Mouse (Mus musculus) retina, postnatal 1 day (tissue): Measurements from ENCODE around the gene Ucn.

ENCODE experiments used
- DNase-seq: peaks from one replicate; pipeline ENCODE4 v3.0.0-alpha.2; 2012

Gene Ucn

DNA sequence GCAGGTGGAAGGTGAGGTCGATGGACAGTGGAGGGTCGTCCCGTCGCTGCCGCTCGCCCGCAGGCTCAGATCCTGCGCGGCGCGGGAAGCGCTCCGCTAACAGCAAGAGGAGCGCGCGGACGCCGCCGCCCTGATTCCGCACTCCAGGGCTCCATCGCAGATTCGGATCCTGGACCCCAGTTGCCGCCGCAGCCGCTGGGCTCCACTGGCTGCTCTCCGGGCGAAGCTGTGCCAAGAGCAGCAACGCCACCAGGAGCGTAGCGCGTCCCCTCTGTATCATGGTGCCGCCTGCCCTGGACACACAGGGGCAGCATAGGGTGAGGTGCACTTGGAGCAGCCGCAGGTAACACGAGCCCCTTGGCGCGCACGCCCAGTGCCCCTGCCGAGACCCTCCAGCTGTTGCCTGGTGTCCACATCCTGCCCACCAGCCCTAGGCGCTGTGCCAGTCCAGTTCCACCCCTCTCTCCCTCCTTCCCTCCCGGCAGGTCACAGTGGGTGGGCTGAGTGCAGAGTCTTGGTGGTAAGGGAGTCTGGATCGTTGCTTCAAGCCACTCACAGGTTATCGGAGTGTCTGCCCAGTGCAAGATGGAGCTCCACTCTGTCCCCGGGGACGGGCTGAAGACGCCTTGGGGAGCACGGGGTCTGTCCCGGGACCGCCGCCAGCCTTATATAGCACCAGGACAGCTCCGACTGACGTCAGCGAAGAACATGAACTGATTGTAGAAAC lies at the start of gene Ucn:
Gene Ucn, minus strand, starts transcription at position 589 of the 727 bp plus-strand sequence.
- peak; percentile 27 for DNase-seq

DNA sequence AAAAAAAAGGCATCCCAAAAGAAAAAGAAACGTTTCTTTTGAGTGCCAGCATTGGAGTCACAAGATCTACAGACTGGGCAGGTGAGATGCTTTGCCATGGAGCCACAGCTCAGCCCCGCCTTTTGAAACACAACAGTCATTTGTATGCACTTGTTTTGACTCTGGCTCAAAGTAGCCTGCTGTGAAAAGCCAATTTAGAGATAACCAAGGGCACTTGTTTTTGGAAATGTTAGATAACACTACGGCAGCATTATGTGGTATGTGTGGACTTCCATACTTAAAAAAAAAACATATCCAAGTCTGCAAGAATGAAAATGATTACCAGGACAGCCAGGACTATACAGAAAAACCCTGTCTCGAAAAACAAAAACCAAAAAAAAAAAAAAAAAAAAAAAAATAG lies 45.0 kb upstream of the Ucn start:
- DNase-seq, result no peak

DNA sequence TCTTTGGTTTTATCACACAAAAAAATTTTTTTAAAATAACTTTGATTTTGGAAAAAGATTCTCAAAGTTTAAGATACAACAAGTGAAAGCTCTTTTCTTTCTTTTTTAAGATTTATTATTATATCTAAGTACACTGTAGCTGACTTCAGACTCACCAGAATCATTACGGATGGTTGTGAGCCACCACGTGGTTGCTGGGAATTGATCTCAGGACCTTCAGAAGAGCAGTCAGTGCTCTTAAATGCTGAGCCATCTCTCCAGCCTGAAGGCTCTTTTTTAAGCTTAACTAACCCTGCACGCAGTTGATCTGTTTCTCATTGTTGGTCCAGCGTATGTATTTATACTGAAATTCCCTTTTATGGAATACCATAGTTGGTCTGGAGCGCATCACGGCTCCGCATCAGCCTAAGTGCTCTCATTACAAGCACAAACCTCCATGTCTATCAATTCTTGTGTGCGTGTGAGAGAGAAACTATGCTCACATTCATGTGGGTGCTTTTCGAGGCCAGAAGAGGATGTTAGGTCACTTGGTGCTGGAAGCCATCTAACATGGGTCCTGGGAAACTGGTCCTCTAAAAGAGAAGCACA lies 42.6 kb upstream of the Ucn start:
- no peak for DNase-seq

DNA sequence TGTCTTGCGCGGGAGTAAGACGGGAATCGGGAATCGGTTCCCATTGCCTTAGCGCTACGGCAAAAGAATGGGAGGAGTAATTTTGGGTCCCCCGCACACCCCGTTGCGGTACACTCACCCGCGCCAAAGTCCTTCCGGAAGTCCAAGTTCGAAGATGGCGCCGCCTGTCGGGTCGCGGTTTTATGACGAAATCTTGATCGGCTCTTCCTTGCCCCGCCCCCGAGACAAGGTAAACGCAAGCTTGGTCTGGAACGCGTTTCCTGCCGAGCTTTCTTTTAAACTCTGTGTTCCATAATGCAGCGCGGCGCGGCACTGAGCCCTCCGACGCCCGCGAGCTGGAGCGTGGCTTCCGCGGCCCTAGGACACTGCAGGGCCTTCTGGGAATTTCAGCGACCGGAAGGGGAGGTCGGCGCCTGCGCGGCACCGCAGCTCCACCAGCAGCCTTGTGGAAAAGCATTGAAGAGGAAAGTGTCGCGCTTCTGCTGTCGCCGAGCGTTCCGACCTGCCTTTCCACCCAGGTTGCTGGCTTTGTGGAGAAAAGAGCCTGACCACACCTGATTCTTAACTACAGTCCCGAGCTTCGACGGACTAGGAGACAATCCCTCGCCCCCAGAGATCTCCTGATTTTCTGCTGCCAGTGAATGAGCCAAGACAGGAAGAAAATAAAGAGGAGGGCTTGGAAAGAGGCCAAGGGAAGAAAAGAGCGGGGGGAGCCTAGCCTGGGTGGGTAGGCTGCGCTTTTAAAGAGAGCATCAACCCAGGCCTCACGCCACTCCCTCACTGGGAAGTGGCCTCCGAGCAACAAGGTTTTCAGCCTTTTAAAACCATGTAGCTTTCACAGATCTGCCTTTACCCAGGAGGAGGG lies 41.4 kb upstream of the Ucn start, which contains the start of the genes Gm29609 and Gtf3c2:
Gene Gm29609, minus strand, starts transcription at position 146 of the 865 bp plus-strand sequence.
Gene Gtf3c2, minus strand, starts transcription at position 379 of the 865 bp plus-strand sequence.
- peak; percentile 98 for DNase-seq

DNA sequence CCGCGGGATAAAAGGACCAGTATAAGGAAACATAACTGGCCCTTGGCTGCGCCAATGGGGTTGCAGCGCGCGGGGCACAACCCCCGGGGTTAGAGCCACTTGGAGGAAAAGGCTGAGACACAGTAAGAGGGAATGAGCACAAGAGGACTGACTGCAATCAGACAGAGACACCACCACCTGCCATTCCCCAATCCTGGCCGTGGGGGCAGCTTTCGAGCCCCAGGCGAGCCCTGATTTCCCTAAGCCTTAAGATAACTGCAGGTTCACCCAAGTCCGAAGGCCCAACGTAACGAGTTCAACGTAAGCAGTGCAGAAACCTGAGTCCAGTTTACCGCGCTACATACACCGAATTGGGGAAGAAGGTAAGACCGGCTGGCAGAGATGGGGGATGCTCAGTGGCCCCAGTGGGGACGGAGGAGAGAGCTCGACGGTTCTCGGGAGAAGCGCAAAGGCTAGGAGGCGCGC lies 40.7 kb upstream of the Ucn start:
- DNase-seq, result no peak

DNA sequence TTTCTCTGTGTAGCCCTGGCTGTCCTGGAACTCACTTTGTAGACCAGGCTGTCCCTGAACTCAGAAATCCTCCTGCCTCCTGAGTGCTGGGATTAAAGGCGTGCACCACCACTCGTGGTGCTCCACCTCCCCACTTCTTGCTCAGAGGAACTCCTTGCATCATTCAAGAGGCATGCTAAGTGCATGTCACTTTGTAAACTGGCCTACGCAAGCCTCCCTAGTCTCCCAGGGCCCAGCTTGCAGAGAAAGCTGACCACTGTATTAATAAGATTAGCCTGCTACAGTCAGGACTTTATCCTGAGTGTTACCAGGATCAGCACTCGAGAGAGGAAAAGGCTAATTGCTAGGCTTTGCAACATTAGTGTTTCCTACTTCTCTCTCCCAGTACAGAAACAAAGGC lies 30.0 kb upstream of the Ucn start:
- peak; percentile 16 for DNase-seq

DNA sequence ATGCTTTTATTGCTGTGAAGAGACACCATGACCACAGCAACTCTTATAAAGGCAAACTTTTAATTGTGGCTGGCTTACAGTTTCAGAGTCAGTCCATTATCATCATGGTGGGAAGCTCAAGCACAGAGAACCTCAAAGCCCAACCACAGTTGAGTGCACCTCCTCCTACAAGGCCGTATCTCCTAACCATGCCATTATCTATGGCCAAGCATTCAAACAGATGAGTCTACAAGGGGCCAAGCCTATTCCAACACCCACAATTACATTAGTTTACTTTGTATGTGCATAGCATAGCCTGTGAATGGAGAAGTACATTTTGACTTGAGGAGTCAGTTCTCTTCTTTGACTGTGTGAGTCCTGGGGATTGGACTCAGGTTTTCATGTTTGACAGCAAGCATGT lies 26.2 kb upstream of the Ucn start:
- no peak for DNase-seq

DNA sequence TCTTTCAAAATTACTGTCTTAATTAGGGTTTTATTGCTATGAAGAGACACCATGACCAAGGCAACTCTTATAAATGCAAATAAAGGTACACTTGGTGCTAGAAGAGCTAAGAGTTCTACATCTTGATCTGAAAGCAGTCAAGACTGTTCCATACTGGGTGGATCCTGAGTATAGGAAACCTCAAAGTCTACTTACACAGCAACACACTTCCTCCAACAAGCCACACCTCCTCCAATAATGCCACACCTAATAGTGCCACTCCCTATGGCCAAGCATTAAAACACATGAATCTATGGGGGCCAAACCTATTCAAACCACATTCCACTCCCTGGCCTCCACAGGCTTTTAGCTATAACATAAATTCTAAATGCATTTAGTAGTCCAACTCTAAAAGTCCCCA lies 23.8 kb upstream of the Ucn start:
- DNase-seq, result no peak

DNA sequence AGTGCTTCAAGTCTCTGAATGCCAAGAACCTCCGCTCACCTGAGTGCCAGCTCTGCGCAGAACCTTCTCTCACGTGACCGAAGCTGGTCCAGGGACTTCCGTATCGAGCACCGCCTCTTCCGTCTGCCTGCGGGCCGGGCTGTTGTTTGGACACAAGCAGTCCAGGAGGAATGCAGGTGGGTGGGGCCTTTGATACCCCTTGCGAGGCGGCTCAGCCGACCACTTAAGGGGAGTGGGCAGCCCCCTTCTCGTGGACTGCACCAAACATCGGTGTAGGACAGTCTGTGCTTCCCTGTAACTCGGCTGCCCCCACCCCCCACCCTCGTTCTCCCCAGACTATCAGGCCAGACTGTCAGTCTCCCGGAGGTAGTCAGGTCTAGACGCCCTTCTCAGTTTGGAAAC lies 15.5 kb upstream of the Ucn start, which contains the start of gene Mpv17:
Gene Mpv17, minus strand, starts transcription at position 100 of the 402 bp plus-strand sequence.
- DNase-seq, result peak; percentile 89

DNA sequence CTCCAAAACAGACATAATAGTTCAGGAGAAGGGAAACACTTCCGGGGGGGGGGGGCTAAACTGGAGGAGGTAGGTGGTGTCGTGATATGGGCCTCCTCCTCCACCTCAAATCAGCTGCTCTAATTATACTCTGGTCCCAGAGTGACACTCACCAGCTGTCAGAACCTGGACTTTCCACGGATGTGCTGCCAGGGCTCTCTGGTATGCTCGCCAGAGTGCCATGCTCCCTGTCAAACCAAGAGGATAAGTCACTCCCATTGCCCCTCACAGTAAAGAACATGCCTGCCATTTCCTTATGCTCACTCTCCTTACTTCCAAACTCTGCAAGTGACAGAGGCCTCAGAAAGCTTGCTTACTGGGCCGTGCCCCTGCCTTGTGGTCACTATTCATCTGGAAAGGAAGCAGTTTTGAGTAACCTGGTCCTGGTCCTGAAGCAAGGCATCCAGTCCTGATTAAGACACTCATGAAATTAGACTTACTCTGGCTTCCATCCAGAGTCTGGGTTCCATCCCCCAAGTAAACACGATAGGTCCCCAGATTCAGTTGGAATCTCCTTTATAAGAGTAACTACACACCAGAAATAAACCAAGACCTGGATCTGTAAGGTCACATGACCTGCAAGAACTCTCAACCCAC lies 15.0 kb upstream of the Ucn start:
- no peak for DNase-seq

DNA sequence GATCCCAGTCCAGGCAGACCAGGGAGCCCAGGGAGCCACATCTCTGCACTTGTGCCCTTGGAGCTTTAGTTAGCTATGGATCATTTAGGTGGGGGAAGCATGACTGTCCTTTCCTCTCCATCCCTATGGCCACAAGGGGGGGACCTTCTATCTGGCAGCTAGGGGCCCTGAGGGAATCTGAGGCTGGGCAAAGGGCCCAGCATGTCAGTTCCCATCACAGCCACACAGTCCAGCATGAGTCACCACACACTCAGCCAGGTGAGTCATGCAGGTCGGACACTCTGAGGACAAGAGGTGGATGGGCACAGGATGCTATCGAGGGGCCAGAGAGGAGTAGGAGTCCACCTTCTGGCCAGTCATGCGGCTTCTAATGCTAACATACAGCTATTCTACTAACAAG lies 13.1 kb upstream of the Ucn start:
- DNase-seq, result no peak

DNA sequence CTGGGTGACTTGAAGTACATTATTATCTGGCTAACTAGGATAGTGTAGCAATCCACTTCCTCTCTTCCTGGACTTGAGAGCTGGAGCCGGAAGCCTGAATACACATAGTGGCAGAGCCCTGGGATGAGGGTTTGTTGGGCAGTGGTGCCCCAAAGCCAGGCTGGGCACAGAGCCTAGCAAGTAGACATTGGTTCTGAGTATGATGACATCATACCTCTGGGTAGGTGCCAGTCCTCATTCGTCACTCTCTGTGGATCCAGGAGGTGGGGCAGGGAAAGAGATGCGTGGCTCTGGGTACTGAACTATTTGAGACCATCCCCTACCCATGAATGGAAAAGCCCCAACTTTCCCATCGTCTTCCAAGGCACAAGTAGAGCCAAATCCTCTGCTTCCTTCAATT lies 11.2 kb upstream of the Ucn start:
- DNase-seq, result no peak

DNA sequence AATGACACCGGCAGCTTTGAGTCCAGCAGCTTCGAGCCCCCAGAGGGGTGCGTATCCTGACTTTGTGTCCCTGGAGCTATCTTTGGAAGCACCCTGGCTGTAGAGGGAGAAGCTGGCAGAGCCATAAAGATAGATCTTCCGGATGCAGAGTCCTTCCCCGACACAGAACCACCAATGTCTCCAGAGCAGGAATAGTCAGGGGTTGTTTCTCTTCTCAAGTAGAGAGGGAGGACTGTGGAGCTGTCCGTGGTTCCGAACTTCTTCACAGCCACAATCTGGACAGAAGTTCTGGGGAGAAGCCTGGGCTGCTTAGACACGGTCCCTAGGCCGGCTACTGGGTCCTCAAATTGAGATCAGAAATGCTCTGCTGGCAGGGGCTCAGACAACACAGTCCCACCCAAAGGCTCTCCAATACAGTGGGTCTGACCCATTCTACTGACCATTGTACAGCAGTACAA lies 368 bp upstream of the Ucn start:
- no peak for DNase-seq

DNA sequence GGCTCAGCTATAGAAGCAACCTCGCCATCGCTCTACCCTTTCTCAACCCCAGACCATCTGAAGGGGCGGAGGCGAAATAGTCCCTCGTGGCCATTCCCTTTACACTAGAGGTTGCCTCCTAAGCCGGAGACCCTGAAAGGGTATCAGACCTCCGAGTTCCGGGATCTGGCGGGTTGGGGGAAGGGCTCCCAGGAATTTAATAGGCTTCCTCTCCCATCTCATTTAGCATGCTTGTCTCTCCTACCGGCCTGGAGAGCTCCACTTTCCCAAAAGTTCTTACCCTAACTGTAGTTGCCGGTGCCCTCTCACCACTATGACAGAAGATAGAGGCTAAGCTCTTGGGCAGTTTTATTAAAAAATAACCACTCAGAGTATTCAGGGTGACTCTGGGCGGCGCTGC lies 971 bp downstream of the Ucn start:
- no peak for DNase-seq

DNA sequence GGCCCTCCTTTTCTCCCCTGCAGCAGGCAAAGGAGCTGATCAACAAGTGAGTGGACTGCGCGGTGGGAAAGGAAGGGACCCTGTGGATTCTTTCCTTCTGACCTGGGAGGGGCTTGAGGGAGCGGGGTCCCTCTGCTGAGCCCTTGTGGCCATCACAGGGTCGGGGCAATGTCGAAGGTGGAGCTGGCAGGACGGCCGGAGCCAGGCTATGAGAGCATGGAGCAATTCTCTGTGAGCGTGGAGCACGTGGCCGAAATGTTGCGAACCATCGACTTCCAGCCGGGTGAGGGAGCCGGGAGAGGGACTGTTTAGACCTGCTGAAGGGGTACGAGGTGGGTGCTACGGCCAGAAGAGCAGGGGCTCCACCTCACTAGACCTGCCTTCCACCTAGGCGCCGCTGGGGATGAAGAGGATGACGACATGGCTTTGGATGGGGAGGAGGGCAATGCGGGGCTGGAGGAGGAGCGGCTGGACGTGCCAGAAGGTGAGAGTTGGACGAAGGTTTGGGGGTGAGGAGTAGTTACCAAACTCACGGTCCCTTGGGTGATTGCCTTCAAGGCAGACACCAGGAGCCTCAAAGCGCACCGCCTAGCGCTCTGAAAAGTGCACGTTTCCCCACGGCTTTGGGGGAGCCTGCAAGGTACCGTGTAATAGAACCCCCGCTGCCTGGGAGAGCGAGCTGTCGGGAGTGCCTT lies 1.8 kb downstream of the Ucn start:
- DNase-seq, result no peak

DNA sequence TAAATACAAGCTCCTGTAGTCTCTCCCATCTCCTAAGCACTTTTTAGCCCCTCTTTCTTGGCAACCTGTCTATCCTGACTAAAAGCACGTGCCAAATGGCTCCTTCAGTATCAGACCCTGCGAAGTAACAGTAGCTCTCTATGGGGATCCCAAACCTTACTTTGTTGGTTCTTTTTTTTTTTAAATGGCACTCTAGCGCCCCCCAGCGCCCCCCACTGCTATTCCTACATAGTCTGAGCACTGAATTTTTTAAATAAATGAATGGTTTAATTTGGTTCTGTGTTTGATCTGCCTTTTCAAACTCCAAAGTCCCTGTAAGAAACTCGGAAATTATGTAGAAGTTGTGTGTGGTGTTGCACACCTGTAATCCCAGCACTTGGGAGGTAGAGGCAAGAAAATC lies 12.6 kb downstream of the Ucn start:
- no peak for DNase-seq

DNA sequence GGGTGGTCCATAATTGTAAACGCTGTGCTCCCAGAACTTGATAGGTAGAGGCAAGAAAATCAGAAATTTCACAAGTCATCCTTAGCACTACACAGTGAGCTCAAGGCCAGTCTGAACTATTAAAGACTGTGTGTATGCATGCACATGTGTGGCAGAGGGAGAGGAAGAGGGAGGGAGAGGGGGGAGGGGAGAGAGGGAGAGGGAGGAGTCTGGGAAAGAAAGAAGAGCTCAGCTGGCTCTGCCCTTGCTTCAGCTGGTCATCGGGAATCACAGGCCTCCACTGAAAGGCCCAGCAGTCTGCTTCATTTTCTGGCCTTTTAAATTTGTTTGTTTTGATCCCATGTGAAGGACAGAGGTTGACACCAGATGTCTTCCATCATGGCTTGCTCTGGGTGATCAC lies 15.1 kb downstream of the Ucn start:
- no peak for DNase-seq

DNA sequence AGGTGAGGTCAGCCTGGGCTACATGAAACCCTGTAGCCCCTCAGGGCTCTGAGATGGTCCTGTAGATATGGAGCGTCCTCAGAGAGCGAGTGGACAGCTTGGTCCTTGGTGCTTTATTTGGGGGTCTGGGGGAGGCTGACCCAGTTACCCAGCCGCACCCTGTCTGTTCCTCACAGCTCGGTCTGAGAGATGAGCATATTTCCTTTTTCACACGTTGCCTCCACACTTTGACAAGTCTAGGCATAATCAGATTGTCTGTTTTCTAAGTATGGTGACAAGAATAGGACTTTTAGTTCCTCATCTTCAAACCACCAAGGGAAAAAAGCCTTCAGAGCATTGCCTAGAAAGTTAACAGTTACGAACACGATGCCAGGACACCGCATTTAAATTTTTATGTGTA lies 17.5 kb downstream of the Ucn start:
- DNase-seq, result no peak

DNA sequence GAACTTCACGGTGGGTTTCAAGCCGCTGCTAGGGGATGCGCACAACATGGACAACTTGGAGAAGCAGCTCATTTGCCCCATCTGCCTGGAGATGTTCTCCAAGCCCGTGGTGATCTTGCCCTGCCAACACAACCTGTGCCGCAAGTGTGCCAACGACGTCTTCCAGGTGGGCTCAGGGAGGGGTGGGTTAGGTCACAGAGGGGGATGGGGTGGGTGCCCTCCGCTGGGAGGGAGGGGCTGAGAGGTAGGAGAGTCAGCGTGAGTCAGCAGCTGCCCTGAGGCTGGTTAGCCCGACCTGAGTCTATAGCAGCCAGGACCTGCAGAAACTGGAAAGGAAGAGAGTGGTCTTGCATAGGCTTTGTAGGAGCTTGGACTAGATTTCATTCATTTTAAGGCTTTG lies 21.7 kb downstream of the Ucn start:
- DNase-seq, result no peak

DNA sequence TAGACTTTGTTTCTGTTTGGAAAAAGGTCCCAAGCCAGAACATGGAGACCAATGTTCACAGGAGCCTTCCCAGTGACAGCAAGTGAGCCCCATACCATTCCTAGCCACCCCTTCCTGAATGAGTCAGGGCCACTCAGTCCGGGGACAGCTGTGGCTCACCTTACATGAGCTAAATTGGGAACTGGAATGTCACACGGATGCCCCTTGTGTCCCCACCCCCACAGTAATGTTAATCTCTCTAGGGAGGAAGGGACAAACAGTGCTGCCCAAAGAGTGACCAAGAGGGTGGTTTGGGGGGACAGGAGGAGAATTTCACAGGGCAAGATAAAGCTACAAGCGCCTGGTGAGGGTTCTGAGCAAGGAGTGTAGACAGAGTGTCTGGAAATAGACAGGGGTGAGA lies 22.3 kb downstream of the Ucn start, which contains the start of gene Trim54:
Gene Trim54, plus strand, starts transcription at position 359 of the 400 bp plus-strand sequence.
- no peak for DNase-seq

DNA sequence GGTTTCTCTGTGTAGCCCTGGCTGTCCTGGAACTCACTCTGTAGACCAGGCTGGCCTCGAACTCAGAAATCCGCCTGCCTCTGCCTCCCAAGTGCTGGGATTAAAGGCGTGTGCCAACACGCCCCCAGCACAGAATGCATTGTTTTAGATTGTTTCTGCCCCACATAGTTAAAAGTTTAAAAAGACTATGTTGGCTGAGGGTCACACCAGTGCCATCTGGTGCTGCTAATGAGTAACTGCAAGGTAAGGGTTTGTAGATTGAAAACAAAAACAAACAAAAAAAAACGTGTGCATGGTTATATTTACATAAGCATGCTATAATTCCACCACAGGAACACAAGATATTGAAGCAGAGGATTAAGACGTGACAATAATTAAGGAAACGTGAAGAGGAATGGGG lies 27.8 kb downstream of the Ucn start:
- peak; percentile 31 for DNase-seq

DNA sequence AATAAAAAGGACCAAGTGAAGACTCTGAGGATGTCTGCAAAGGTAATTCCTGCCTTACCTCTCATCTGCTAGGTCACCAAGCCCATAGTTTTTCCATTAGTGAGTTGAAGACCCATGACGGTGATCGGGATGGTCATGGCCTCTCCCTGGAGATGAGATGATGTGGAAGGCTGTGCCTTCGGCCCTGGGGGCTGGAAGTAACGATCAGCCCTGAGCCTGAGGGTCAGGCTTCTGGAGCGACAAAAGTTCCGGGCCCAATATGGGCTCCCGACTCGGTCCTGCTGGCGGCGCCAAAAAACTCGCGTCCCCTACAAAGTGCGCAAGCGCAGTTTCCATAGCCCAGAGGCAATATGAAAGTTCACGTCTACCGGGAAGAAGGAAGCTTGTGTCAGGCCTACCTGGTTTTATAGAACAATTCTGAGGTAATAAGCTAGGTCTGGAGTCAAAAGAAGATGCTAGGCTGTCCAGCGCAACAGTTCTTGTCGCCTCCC lies 30.6 kb downstream of the Ucn start, which contains the start of gene Slc30a3:
Gene Slc30a3, minus strand, starts transcription at position 238 of the 491 bp plus-strand sequence.
- DNase-seq, result no peak
